Mouse (Mus musculus): ENCODE measurements around the gene Ptprz1.
"Not testable (repeated sequence)": the region's sequence is repeated elsewhere in the genome, so short reads cannot be mapped to it uniquely, and the experiment has no call there.

The Ptprz1 gene

GRCm38 (mm10) chr6:23003152-23003551 is 127.8 kb downstream of the Ptprz1 start:
- no peak for DNase-seq (ENCODE audit: low spot score in 2 of 2)

DNA sequence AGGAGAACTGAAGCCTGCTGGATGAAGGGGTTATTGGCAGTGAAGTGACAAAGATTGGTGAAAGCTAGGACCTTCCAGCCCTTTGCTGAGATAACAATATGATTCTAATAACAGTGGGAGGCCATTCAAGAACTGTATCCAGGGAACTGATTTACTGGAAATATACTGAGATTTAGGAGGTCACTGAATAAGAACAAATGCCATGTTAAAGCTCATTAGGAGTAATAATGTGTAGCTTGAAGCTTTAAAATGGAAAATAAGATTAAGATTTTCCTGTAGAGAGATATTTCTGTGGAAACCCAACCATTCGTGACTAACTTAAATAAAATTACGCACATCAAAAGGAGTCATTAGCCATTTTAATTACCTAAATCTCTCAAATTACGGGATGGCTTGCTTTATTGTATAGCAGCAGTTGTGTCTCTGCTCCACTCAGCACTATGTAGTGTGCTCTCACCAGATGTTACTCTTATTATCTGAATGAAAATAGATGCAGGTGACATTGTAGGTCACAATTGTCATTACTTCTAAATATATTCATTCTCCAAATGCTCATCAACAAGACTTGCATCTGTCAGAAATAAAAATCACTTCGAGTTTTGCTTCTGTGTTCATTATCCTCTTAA is 139.8 kb downstream of the Ptprz1 start:
- no peak for DNase-seq (ENCODE audit: low spot score in 2 of 2)

DNA sequence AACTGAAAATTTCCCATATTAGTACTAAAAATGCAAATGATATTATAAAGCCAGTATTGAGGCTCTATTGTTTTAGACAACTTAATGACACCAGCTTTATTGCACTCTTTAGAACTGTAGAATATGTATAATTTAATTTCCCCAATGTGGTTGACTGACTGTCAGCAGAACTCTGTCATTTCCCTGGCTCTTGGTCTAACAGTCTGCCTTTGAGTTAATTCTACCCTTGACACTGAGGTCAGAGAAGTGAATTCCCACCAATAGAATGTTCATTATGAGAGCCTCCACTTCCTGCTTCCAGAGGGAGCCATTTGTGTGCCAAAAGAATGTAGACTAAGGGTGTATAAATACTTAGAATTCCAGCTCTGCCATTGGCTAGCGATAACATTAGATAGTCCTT is 152.9 kb downstream of the Ptprz1 start:
- DNase-seq (ENCODE audit: low spot score in 2 of 2) = no peak

DNA sequence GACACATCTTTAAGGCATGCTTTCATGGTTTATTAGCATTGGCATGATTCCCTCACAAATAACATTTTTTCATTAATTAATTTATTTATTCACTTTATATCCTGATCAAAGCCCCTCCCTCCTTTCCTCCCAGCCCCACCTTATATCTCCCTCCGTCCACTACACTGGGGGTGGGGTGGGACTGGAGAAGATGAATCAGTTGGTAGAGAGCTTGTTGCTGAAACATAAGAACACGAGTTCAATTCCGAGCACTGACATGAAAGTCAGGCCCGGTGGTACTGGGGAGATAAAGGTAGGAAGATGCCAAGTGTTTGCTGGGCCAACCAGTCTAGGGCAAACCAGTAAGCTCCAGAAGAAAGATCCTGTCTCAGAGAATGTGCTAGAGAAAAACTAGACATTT is 173.5 kb downstream of the Ptprz1 start:
- no peak for DNase-seq (ENCODE audit: low spot score in 2 of 2)

GRCm38 (mm10) chr6:23055734-23056133 is 180.4 kb downstream of the Ptprz1 start:
- DNase-seq (ENCODE audit: low spot score in 2 of 2) = no peak

DNA sequence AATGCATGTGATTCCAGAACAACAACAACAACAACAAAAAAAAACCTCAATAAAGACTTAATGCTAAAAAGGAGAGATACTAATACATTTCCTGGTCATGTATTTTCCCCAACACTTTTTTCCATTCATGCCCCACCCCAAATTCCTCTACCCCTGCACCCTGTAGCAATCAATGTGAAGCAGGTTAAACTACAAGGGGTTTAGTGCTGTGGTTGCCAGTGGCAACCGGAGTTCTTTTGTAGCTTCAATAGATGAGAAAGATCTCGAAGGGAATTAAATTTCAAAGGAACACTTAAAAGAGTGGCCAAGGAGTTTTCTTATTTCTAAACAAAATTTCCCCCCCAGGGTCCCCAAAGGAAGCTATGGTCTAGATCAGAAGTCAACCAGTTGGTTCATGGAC is 200.8 kb downstream of the Ptprz1 start:
- DNase-seq (ENCODE audit: low spot score in 2 of 2) = no peak

DNA sequence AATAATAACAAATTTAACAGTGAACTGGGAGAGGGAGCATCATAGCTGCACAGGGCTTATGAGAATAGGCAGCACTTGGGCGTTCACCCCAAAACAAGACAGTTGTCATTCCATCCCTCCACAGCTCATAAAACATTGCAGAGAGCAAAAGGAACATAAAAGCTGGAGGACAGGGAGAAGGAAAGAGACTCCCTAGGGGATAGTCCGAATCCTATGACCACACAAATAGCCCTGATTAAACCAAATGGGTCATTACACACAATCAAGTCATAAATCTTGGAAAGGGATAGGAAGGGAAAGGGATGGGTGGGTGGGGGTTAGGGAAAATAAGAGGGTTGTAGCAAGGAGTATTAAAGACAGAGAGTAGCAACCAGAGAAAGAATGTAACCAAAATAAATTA is 203.0 kb downstream of the Ptprz1 start:
- no peak for DNase-seq (ENCODE audit: low spot score in 2 of 2)

GRCm38 (mm10) chr6:23079991-23080680 is 204.8 kb downstream of the Ptprz1 start:
- DNase-seq (ENCODE audit: low spot score in 2 of 2) = no peak

GRCm38 (mm10) chr6:23084587-23085421 is 209.5 kb downstream of the Ptprz1 start:
- DNase-seq (ENCODE audit: low spot score in 2 of 2) = no peak

DNA sequence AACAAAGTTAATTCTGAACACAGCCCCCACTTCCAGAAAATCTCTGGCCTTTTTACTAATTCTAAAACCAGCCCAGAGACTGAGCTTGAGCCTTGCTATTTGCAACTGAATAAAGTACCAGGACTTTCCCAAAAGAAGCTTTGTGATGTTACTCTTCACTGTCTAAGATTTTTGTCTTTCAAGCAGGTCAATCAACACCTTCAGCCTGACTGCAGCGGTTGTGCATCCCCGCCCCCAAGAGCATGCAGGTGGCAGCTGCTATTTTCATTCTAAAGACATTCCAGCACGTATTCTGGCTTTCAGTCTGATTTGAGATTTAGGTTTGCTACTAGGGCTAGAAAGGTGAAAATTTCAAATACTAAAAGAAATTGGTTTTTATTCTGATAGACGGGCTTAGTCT is 214.0 kb downstream of the Ptprz1 start:
- DNase-seq (ENCODE audit: low spot score in 2 of 2) = not testable (repeated sequence)

DNA sequence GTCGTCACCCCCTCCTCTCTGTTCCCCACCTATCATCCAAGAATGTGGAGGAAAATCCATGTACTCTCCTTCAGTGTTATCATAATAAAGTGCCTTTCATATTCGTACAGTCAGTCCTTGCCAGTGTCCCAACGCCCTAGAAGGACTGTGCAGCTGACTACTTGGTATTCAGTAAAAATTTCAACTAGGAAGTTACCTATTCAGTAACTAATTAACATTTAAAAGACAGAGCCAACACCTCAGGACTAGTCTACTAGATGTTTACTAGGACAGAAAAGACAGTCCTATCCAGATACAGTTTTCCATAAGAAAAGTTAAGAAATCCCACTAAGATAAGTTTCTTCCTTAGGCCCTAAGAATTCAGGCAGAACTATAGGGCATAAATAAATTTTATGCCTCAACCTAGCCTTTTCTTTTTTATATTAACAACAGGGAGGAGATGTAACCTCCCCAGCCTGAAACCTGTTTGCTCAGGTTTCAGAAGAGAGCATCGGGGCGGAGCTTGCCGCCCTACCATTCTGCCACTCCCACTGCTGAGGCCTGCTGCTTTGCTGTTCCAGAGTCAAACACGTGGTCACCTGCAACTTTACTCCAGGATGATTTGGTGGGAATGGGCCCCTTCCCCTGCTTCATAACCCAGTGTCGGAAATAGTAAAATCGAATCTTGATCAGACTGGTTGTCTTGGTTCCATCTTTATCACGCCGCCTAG is 215.2 kb downstream of the Ptprz1 start:
- DNase-seq (ENCODE audit: low spot score in 2 of 2) = not testable (repeated sequence)
